25 mouse cellular contexts compared by ENCODE assay signal in genomic region chr3:27102965-27103364, GRCm38 (mm10). TPM values are rescaled to one million over a fixed set of nuclear protein-coding genes. Genes with fewer than 3 reads are reported as not detected.
DNase-seq lines count a peak whose midpoint lies in the region; ATAC-seq and TF ChIP-seq lines count a peak whose summit lies in the region.
"Had no signal": no experiment of that assay in that cellular context is flagged by ENCODE, and none has a peak within 500 bp of the region (broad histone marks: within the 10 kb centered on the region; RNA-seq: fewer than 3 reads in every experiment).

No protein-coding gene starts in this region.

- peaks cover 71% of the 10 kb centered on the region for H3K36me3 ChIP-seq in intestine, embryonic 14.5 days (ENCODE audit: control insufficient read depth, insufficient read depth, low read length)
- peaks cover 20% of the 10 kb centered on the region for H3K36me3 ChIP-seq in intestine, embryonic 15.5 days
- peaks cover 55% of the 10 kb centered on the region for H3K36me3 ChIP-seq in lung, embryonic 15.5 days
- H3K36me3 ChIP-seq in lung, postnatal 0 days (ENCODE audit: insufficient read depth, low read length), result no peaks in the 10 kb centered on the region
- peaks cover 18% of the 10 kb centered on the region; the same call in 1 of the 2 replicates for H3K36me3 ChIP-seq in liver, embryonic 11.5 days (ENCODE audit: control insufficient read depth, insufficient read depth, low read length)

- no peaks in the 10 kb centered on the region for H3K9me3 ChIP-seq in intestine, embryonic 14.5 days (ENCODE audit: control insufficient read depth, low read length)
- H3K9me3 ChIP-seq in intestine, embryonic 15.5 days, result no peaks in the 10 kb centered on the region
- no peaks in the 10 kb centered on the region for H3K9me3 ChIP-seq in lung, embryonic 15.5 days
- H3K9me3 ChIP-seq in lung, postnatal 0 days (ENCODE audit: low read length), result no peaks in the 10 kb centered on the region
- no peaks in the 10 kb centered on the region for H3K9me3 ChIP-seq in liver, embryonic 11.5 days (ENCODE audit: control insufficient read depth, low read length)
- H3K9me3 ChIP-seq: embryonic facial prominence, embryonic 13.5 days; forebrain, embryonic 13.5 days; forebrain, embryonic 15.5 days; G1E had no signal

- H3K27ac ChIP-seq in intestine, embryonic 14.5 days (ENCODE audit: low read depth), result no peak overlapping the region
- no peak overlapping the region for H3K27ac ChIP-seq in intestine, embryonic 15.5 days
- peak overlapping the region; percentile 35 for H3K27ac ChIP-seq in lung, embryonic 15.5 days
- no peak overlapping the region for H3K27ac ChIP-seq in lung, postnatal 0 days (ENCODE audit: low read length)
- H3K27ac ChIP-seq in liver, embryonic 11.5 days (ENCODE audit: low read depth, low read length), result no peak overlapping the region
- H3K27ac ChIP-seq: embryonic facial prominence, embryonic 13.5 days; forebrain, embryonic 13.5 days; forebrain, embryonic 15.5 days had no signal

- peak; percentile 90 for TF ChIP-seq EP300 in lung, postnatal 0 days (IDR thresholded peaks at IDR 0.05)

- no peak for ATAC-seq in intestine, embryonic 14.5 days (replicated peaks; ENCODE audit: low FRiP score, low TSS enrichment, low read depth)
- ATAC-seq in intestine, embryonic 15.5 days, result no peak
- peak; percentile 49; the same call in 1 of the 2 replicates for ATAC-seq in lung, embryonic 15.5 days (ENCODE audit: borderline replicate concordance, extremely low read depth, low FRiP score, low TSS enrichment)
- peak; percentile 90 for ATAC-seq in lung, postnatal 0 days
- ATAC-seq in liver, embryonic 11.5 days (replicated peaks; ENCODE audit: low FRiP score), result no peak
- ATAC-seq: activated CD4-positive, CD25-positive, alpha-beta regulatory T cell, adult 4 months; CD4-positive, CD25-positive, alpha-beta regulatory T cell, adult 4 months; forebrain, embryonic 13.5 days; forebrain, embryonic 15.5 days; forebrain, postnatal 0 days; Patski had no signal

- H3K9ac ChIP-seq in intestine, embryonic 14.5 days (ENCODE audit: low read length), result no peak overlapping the region
- no peak overlapping the region for H3K9ac ChIP-seq in intestine, embryonic 15.5 days
- no peak overlapping the region for H3K9ac ChIP-seq in lung, embryonic 15.5 days
- no peak overlapping the region for H3K9ac ChIP-seq in lung, postnatal 0 days (replicated peaks; ENCODE audit: low read depth)
- no peak overlapping the region for H3K9ac ChIP-seq in liver, embryonic 11.5 days (ENCODE audit: low read depth, low read length)
- H3K9ac ChIP-seq: embryonic facial prominence, embryonic 13.5 days; forebrain, embryonic 13.5 days; forebrain, embryonic 15.5 days; forebrain, postnatal 0 days had no signal

- H3K4me1 ChIP-seq in intestine, embryonic 14.5 days (replicated peaks; ENCODE audit: control insufficient read depth, insufficient read depth, low read length), result no peaks in the 10 kb centered on the region
- H3K4me1 ChIP-seq in intestine, embryonic 15.5 days (replicated peaks), result no peaks in the 10 kb centered on the region
- H3K4me1 ChIP-seq in lung, embryonic 15.5 days, result no peaks in the 10 kb centered on the region
- no peaks in the 10 kb centered on the region for H3K4me1 ChIP-seq in lung, postnatal 0 days (ENCODE audit: insufficient read depth, low read depth, low read length)
- H3K4me1 ChIP-seq in lung, adult 2 months (ENCODE audit: control insufficient read depth, insufficient read depth, low read length), result no peaks in the 10 kb centered on the region
- H3K4me1 ChIP-seq in liver, embryonic 11.5 days (replicated peaks; ENCODE audit: control insufficient read depth, insufficient read depth, low read length), result no peaks in the 10 kb centered on the region
- H3K4me1 ChIP-seq: embryonic facial prominence, embryonic 13.5 days; forebrain, embryonic 13.5 days; forebrain, embryonic 15.5 days had no signal

- no peak overlapping the region for H3K4me3 ChIP-seq in intestine, embryonic 14.5 days (ENCODE audit: low read depth, low read length)
- no peak overlapping the region for H3K4me3 ChIP-seq in intestine, embryonic 15.5 days (replicated peaks)
- no peak overlapping the region for H3K4me3 ChIP-seq in lung, embryonic 15.5 days
- H3K4me3 ChIP-seq in lung, postnatal 0 days (ENCODE audit: low read depth, low read length), result no peak overlapping the region
- no peak overlapping the region for H3K4me3 ChIP-seq in lung, adult 2 months (replicated peaks; ENCODE audit: extremely low read depth, low read depth, low read length)
- H3K4me3 ChIP-seq in liver, embryonic 11.5 days (ENCODE audit: low read depth, low read length), result no peak overlapping the region
- H3K4me3 ChIP-seq: embryonic facial prominence, embryonic 13.5 days; forebrain, embryonic 13.5 days; forebrain, embryonic 15.5 days had no signal

- TF ChIP-seq CTCF in lung, postnatal 0 days (IDR thresholded peaks at IDR 0.05), result no peak
- no peak for TF ChIP-seq CTCF in lung, adult 2 months (IDR thresholded peaks at IDR 0.05; ENCODE audit: insufficient read depth, low read length)

- 91% methylated on average over 6 of the region's 6 CpGs for WGBS in intestine, embryonic 14.5 days
- 90% methylated on average over 6 of the region's 6 CpGs for WGBS in intestine, embryonic 15.5 days
- WGBS in lung, embryonic 15.5 days, result 59% methylated on average over 6 of the region's 6 CpGs
- 52% methylated on average over 6 of the region's 6 CpGs for WGBS in lung, postnatal 0 days
- 70% methylated on average over 6 of the region's 6 CpGs for WGBS in lung, adult 2 months
- 91% methylated on average over 6 of the region's 6 CpGs for WGBS in liver, embryonic 11.5 days

- H3K4me2 ChIP-seq in intestine, embryonic 14.5 days (ENCODE audit: low read length), result no peak overlapping the region
- no peak overlapping the region for H3K4me2 ChIP-seq in intestine, embryonic 15.5 days (replicated peaks)
- H3K4me2 ChIP-seq in lung, embryonic 15.5 days, result no peak overlapping the region
- H3K4me2 ChIP-seq in lung, postnatal 0 days (replicated peaks; ENCODE audit: low read depth, low read length), result no peak overlapping the region
- no peak overlapping the region for H3K4me2 ChIP-seq in liver, embryonic 11.5 days
- H3K4me2 ChIP-seq: embryonic facial prominence, embryonic 13.5 days; forebrain, embryonic 13.5 days; forebrain, embryonic 15.5 days had no signal

- peak; percentile 21 for DNase-seq in intestine, embryonic 14.5 days (ENCODE audit: low spot score)
- DNase-seq in lung, postnatal 10 days, result no peak
- DNase-seq in lung, postnatal 0 days (ENCODE audit: low spot score), result peak; percentile 72
- DNase-seq in lung, adult 2 months, result no peak
- peak; percentile 33 for DNase-seq in lung, postnatal 36 days
- no peak for DNase-seq in liver, embryonic 11.5 days (ENCODE audit: low spot score)
- DNase-seq: adrenal gland, adult 8-10 months; adrenal gland, postnatal 14 days; adrenal gland, postnatal 36 days; cerebellum, adult 11-12 months; cerebellum, adult 2 months; cerebellum, adult 9-10 months; cerebellum, postnatal 10 days; cerebellum, postnatal 25 days; forebrain, postnatal 0 days had no signal

- H3K27me3 ChIP-seq in intestine, embryonic 14.5 days (replicated peaks; ENCODE audit: control insufficient read depth, insufficient read depth, low read length), result no peaks in the 10 kb centered on the region
- H3K27me3 ChIP-seq in intestine, embryonic 15.5 days (replicated peaks), result no peaks in the 10 kb centered on the region
- H3K27me3 ChIP-seq in lung, embryonic 15.5 days, result no peaks in the 10 kb centered on the region
- H3K27me3 ChIP-seq in lung, postnatal 0 days (replicated peaks; ENCODE audit: insufficient read depth, low read length), result no peaks in the 10 kb centered on the region
- no peaks in the 10 kb centered on the region for H3K27me3 ChIP-seq in liver, embryonic 11.5 days (replicated peaks; ENCODE audit: control insufficient read depth, insufficient read depth, low read length)
- H3K27me3 ChIP-seq: CH12.LX; embryonic facial prominence, embryonic 13.5 days; forebrain, embryonic 13.5 days; forebrain, embryonic 15.5 days; Patski had no signal

- TF ChIP-seq POLR2A in lung, adult 2 months (IDR thresholded peaks at IDR 0.05; ENCODE audit: borderline replicate concordance, extremely low read depth, low read depth, low read length), result no peak

RNA-seq across cellular contexts. Expression of gene Ect2, which starts 50.7 kb away (rescaled TPM):
- 55.9 and 66.2 TPM in 2 replicates for polyA plus RNA-seq in intestine, embryonic 14.5 days (2014; fragmentation: Nextera tagmentation; extraction: Ambion mirVana)
- polyA plus RNA-seq in intestine, embryonic 15.5 days (2015; fragmentation: Nextera tagmentation; extraction: Ambion mirVana), result 42.3 and 52.5 TPM in 2 replicates
- 63.9 and 69.0 TPM in 2 replicates for polyA plus RNA-seq in lung, embryonic 15.5 days (2015; fragmentation: Nextera tagmentation; extraction: Ambion mirVana)
- polyA plus RNA-seq in lung, postnatal 0 days (2015; fragmentation: Nextera tagmentation; extraction: Ambion mirVana), result 4.6 and 6.7 TPM in 2 replicates
- polyA plus RNA-seq in lung, adult 2 months (2012; rRNA removed), result 0.24 and 0.86 TPM in 2 replicates
- polyA plus RNA-seq in liver, embryonic 11.5 days (2014; fragmentation: Nextera tagmentation; extraction: Ambion mirVana), result 52.3 and 56.5 TPM in 2 replicates

Comparison
In these comparisons a context has a peak if more than half of its experiments do, and no peak if none do; other contexts are left out.
1. DNase-seq: peak in intestine, embryonic 14.5 days (single experiment), lung, postnatal 0 days (single experiment) and lung, postnatal 36 days (single experiment); none in lung, postnatal 10 days (single experiment), lung, adult 2 months (single experiment) and liver, embryonic 11.5 days (single experiment).
2. ATAC-seq: peak in lung, embryonic 15.5 days (single experiment) and lung, postnatal 0 days (single experiment); none in intestine, embryonic 14.5 days (single experiment), intestine, embryonic 15.5 days (single experiment) and liver, embryonic 11.5 days (single experiment).